Mouse (Mus musculus) ovary, postnatal 10 days (tissue): ENCODE data around the gene Jade1.

Experiments
- DNase-seq: peaks from one replicate; pipeline ENCODE4 v3.0.0; 2022; ENCODE audit warnings: low spot score

The Jade1 gene

DNA sequence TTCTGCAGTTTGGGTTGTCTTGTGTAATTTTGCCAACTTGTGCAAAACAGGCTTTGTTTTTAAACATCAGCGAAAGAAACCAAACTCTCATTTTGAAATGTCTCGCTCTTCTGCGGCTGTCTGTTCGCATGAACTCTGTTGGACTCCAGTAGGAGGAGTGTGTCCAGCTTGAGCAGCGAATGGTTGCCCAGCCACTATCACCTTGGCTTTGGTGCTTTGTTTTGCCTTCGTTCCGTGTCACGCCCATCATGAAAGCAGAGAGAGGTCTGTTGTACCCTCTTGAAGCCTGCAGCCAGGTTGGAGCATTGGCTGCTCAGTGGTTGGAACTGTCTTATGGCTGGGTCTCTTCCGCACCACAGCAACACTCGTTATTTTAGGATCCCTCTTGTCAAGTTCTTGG is 43.7 kb downstream of the Jade1 start:
- DNase-seq, result no peak

DNA sequence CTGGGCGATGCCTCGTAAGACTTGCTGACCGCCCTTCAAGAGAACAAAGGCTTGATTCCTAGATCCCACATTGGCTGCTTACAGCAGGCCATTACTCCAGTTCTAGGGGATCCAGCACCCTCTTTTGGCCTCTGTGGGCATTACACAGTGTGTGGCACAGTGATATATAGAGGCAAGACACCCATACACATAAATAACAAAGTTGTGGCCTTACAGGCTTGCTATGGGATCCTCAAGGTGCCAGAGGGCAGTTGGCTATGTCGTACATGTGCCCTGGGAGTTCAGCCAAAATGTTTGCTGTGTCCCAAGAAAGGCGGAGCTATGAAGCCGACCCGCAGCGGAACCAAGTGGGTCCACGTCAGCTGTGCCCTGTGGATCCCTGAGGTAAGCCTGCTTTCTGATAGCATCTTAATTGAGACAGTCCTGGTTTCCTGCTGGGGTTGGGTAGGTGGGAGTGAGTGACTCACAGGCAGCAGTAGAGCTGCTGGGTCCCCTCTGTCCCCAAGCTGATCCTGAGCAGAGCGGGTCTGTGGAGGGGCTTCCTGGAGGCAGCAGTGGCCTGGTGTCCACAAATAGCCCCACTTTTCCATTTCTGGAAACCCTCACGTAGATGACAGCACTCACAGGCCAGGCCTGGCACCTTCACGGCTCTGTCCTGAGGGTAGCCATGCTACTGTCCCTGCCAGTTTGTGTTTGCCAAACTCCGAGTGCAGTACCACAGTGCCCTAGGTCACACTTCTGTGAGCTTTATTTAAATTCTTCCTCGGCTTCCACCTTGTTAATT is 44.5 kb downstream of the Jade1 start:
- no peak for DNase-seq

DNA sequence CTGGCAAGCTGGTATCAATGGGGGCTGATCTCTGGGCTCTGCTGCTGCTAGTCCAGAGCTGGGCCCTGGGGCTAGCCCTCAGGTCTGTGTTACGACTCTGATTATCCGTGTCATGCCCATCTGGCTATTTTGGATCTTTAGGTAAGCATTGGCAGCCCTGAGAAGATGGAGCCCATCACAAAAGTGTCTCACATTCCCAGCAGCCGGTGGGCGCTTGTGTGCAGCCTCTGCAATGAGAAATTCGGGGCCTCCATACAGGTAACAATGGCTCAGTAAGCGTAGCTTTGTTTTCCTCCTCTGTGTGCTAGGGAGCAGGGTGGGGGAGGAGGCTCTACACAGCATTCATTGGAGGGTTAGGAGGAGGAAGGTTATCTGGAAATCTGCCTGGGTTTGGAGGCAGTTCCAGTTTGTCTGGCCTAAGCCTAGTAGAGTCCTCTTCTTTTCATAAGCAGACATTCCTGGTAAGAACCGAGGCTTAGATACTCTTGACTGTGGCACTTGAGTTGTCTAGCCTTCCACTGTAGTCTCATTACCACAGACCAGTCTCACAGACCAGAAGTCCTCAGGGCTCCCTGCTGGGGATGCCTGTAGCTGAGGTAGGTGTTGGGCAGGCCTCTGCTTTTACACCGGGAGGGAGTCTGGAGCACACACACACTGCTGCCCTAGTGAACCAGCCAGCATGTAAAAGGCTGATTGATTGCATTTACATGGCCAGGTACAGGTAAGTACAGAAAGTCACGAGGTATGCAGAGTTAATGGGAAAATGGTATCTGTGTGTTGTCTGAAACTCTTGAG is 45.9 kb downstream of the Jade1 start:
- no peak for DNase-seq

DNA sequence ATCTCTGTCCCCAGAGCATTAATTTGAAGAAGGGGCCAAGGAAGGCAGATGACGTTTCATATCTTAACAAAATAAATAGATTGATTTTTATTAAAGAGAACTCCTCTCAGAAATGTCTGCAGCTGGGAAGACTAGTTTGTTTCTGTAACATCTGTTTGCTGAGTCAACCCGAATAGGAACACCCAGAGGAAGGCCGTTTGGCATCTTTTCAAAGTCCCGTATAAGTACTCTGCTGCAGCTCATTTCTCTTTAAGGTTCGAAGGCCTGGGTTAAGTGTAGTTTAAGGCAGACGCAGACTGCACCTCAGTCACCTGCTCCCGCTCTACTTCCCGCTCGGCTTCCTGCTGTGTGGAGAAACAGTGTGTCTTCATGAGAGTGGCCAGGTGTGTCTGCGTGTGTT is 47.4 kb downstream of the Jade1 start:
- no peak for DNase-seq

DNA sequence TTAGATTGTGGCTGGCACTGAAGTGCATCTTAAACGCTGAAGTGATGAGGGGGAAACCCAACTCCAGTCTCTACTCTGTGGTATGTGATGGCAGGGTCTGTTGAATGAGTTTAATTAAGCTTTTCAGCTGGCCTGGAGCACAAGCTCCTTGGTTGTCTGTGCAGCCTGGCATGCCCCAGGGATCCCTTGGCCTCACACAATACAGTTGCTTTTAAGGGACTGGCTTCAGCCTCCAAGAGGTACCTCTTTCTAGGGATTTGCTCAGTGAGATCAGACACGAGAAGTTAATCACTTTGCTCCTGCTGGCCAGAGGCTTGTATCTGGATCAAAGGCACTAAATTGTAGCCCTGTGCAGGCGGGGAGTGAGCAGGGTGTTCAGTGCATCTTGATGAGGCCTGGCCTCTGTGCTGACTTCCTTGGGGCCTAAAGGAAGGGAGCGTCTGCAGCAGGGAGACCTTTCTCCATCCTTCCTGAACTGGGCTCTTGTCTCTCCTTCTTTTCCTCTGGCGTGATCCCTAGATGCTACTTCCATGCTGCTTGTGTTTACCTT is 48.0 kb downstream of the Jade1 start:
- no peak for DNase-seq

DNA sequence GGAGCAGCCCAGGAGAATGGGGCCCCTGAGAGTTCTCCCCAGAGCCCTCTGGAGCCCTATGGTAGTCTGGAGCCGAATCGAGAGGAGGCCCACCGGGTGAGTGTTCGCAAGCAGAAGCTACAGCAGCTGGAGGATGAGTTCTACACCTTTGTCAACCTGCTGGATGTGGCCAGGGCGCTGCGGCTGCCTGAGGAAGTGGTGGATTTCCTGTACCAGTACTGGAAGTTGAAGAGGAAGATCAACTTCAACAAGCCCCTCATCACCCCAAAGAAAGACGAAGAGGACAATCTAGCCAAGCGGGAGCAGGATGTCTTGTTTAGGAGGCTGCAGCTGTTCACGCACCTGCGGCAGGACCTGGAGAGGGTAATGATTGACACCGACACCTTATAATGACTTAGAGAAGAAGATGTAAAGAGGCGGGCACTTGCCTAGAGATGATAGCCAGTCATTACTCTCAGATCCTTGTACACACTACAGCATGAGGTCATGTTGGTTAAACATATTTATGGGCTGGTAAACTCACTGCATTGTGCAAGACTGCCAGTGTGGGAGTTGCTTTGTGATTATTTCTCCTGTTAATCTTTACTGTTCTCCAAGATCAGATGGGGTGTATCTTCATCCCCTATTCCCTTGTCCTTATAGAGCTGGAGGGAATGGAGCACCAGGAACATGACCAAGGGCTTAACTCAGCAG is 49.2 kb downstream of the Jade1 start:
- DNase-seq, result no peak

DNA sequence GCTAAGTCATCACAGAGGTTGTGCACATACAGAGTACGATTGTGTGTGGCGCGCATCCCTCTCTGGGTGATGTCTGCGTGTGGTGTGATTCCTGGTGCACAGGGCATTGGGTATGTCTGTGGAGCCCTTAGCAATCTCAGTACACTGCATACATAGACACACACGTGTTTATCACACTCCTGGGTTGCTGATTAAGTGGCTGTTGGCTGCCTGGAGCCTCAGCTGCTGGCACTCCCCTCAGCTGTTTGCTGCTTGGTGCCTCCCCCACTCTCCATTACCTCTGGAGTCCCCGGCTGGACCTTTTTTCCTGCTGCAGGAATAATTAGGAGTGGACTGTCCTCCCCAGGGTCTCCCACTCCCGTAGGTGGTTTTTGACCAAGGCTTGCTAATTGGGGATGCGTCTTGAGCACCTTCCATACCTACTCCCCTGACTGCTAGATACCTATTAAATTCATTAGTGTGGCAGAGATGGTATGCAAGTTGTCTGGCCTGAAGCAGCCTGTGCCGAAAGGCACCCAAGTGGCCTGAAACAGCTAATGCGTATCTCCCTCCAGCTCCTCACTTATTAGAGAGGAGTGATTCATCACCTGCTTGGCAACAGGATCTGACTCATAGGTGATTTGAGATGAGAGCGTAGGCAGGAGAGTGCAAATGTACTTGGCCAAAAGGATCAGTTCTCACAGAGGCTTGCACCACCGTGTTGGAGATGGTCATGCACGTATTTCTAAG is 50.2 kb downstream of the Jade1 start:
- no peak for DNase-seq

DNA sequence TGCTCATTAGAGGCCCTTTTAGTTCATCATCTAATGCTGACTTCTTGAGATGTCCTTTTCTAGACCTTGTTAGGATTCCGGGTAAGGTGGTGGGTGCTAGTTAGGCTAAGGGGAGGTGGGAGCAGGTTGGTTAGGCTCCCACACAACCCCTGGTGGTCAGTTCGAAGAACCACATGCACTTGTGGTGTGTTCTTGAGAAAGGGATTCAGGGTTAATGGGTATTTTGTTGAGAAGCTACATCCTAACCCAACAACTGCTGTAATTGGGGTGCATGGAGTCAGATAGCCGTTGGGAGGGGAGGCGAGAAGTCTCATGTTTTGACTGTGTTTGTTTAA is 50.8 kb downstream of the Jade1 start:
- no peak for DNase-seq

DNA sequence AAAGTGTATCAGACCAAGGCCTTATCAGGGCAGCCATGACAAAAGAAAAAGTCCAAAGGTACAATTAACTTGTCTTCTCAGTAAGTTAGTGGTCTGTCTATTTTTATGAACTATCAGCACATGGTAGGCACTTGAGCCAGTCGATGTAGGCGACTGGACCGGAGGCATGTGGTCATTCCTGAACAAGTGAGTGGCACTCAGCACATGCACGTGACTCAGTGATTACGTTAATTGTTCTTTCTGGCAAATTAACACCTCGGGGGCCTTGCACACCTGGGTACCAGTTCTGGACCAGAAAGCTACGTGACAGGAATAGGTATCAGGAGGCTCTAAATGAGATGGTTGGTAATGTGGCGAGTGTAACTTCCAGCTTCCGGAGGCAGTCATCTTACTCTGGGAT is 51.5 kb downstream of the Jade1 start:
- no peak for DNase-seq

DNA sequence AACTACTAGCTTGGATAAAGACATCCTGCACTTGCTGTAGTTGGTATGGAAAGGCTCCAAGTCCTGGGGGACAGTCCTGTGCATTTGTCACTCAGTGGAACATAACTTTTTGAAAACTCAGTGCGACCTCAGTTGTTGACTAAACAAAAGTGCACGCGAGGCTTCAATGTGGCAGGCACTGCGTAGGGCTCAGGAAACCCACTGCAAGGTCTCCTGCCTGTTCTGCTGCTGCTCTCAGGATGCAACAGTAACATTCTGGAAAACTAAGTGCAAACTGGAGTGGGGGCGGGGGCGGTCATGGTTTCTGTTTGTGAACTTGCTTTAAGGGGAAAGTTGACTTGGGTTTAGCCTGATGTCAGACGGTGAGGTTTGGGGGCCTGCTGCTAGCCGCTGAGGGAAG is 51.9 kb downstream of the Jade1 start:
- DNase-seq, result no peak

DNA sequence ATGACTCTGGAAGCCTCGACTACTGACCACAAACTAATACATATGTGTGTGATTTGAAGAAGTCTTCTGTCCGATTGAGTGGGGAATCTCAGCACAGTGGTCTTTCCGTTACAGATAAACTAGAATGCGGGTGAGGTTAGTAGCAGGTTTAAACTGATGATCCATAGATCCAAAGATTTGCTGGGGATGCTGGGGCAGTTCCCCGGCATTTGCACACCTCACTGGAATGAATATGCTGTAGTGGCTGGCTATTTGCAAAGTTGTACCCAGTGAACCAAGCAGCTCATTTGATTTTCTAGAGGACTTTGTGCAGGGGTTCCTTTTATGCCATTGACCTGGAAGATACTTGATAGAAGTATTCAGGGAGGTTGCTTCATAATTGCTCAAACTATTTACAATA is 53.5 kb downstream of the Jade1 start:
- DNase-seq, result no peak

DNA sequence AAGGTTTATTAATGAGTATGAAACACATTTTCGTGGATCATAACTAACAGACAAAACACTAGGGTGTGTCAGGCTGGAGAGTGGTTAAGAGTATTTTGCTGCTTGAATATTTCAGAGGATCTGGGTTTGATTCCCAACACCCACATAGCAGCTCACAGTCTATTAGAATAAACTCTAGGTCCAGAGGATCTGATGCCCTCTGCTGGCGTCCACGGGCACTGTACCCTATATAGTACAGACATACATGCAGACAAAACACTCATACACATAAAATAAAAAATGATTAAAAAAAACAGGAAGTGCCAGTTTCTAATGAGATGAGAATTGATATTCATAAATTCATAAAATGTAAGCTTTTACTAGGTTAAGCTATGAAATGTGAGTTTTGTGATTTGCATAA is 56.7 kb downstream of the Jade1 start:
- DNase-seq, result no peak

DNA sequence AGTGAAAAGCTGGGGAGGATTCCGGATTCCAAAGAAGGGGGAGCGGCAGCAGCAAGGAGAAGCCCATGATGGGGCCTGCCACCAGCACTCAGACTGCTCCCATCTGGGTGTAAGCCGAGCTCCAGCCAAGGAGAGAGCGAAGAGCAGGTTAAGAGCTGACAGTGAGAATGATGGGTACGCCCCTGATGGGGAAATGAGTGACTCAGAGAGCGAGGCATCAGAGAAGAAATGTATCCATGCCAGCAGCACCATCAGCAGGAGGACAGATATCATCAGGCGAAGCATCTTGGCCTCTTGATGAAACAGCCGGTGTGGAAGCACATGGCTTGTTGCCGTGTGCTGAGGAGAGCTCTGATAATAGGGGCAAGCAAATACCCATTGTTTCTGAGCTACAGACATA is 58.2 kb downstream of the Jade1 start:
- DNase-seq, result no peak

DNA sequence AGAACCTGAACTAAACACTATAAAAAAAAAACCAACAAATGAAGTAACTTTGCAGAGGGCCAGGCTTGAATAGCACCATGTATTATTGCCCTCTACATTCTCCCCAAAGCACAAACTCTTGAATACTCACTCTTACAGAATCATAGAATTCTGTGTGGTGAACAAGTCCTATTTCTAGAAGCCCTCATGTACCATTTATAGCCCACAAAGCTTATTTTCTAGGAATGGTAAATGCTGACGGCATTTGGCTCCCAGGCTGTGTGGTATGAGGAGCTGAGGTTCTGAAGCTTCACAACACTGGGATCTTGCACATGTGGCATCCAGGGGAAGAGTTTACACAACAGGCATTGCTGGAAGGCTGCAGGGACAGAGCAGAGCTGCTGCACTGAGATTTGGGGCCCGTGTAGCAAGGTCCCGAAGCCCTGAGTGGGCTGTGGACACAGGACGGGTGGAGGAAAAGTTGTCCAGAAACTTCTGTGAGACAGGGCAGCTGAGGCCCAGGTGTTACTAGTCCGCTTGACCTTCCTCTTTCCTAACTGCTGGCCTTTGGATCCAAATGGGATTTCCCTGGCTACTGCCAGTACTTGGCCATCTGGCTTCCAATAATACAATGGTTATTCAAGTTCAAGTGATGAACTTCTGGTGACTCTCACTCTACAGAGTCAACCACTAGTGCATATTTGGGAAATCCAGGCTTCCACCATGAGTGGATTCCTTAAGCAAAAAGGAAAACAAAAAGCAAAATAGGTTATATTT is 58.9 kb downstream of the Jade1 start:
- no peak for DNase-seq

DNA sequence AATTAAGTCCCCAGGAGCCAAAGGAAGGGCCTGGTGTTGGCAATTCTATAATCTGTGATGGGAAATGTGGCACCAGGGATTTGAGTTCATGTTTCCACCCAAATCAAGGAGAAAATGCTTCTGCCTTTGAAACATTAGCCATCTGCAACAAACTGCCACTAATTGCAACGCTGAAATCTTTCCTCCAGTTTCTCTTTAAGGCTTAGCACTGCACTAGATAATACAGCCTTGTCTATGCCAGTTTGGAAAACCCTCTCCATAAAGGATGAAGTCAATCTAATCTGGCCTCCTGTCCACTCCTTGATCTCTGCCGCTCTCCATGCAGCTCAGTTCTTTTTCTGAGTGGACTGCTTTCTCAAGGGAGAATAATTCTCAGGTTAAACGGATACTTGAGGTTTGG is 62.5 kb downstream of the Jade1 start:
- DNase-seq, result no peak

DNA sequence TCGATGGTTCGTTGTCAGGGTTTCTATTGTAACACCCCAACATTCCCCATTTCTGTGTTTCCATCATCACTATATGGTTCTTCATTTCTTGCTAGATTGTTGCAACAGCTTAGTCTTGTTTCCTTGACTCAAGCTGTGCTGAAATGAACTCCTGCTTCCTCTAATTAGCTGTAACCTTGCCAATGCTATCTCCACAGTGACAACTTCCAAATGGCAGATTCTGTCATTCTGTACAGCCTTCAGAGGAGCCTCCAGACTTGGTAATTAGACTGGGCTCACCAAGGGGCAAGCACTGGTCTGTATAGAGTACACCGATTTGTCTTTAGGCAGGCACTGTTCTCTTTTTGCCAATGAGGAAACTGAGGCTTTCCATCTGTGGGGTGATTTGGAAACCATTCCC is 63.0 kb downstream of the Jade1 start:
- DNase-seq, result no peak

DNA sequence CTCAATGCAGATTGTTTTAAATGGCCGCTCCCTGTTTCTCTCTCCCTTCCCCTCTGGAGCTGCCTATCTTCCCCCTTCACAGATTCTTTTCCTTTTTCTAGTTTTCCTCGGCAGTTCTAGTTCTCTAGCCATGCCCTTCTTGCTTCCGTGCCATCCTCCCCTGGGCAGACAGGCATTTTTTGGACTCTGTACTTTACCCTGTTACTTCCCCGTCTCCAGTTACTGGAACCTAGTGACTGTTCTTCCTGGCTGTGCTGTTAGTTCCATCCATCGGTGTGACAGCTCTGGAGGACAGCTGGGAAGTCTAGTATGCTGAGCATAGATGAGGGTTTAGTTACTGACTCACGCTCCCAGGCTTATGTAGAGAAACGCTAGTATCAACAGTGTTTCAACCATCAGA is 65.4 kb downstream of the Jade1 start:
- no peak for DNase-seq

DNA sequence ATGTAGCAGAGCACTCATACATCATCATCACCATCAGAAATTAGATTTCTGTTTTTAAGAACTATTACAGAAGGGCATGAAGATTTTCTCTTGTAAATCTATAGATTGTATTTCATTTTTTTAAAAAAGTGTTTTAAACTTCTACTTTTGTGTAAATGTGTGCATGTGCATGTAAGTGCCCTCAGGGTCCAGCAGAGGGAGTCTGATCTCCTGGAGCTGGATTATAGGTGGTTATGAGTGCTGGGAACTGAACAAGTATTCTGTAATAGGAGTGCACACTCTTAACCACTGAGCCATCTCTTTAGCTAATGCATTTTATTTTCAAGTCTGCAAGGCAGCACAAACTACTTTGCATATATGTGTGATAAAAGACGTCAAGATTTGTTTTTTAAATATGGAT is 100.1 kb downstream of the Jade1 start:
- no peak for DNase-seq
